Mouse (Mus musculus) forebrain, embryonic 16.5 days (tissue): Measurements from ENCODE around the gene Rbm7. TPM values are rescaled to one million over a fixed set of nuclear protein-coding genes. Genes with fewer than 3 reads are reported as not detected.
"Not testable (repeated sequence)": the region's sequence is repeated elsewhere in the genome, so short reads cannot be mapped to it uniquely, and the experiment has no call there.

ENCODE experiments used
- ATAC-seq: fragments of 200-750 bp; cut with Nextera tagmentation; 2 replicates; pipeline ENCODE4 v1.8.0; 2017; ENCODE audit warnings: mild to moderate bottlenecking, moderate library complexity
- H3K27ac ChIP-seq: fragments of 300-500 bp; sonication (generic); 2 replicates; pipeline ENCODE4 v1.5.1; 2014; ENCODE audit warnings: low read length, control low read depth
- H3K27me3 ChIP-seq: fragments of 300-500 bp; sonication (generic); replicated peaks from 2 replicates; pipeline ENCODE4 v1.6.1; 2014; ENCODE audit warnings: low read length; ENCODE audit not compliant: control insufficient read depth, insufficient read depth
- H3K36me3 ChIP-seq: fragments of 300-500 bp; sonication (generic); 2 replicates; pipeline ENCODE4 v1.6.1; 2014; ENCODE audit not compliant: control insufficient read depth, insufficient read depth
- H3K4me1 ChIP-seq: fragments of 300-500 bp; sonication (generic); replicated peaks from 2 replicates; pipeline ENCODE4 v1.6.1; 2014; ENCODE audit warnings: low read length; ENCODE audit not compliant: control insufficient read depth, insufficient read depth
- H3K4me2 ChIP-seq: fragments of 300-500 bp; sonication (generic); 2 replicates; pipeline ENCODE4 v1.6.1; 2014; ENCODE audit warnings: mild to moderate bottlenecking, low read length, control low read depth
- H3K4me3 ChIP-seq: fragments of 300-500 bp; sonication (generic); replicated peaks from 2 replicates; pipeline ENCODE4 v1.5.1; 2014; ENCODE audit warnings: mild to moderate bottlenecking, low read length, control low read depth
- H3K9ac ChIP-seq: fragments of 300-500 bp; sonication (generic); replicated peaks from 2 replicates; pipeline ENCODE4 v1.6.1; 2014; ENCODE audit warnings: low read depth, low read length, control low read depth
- H3K9me3 ChIP-seq: fragments of 300-500 bp; sonication (generic); 2 replicates; pipeline ENCODE4 v1.6.1; 2016; ENCODE audit warnings: low read length; ENCODE audit not compliant: control insufficient read depth
- WGBS: fragments of 180-500 bp; shearing (Covaris S2); extraction: QIAGEN DNeasy Blood & Tissue Kit; methylation state at CpG from one replicate; pipeline ENCODE4 v1.1.7; 2014; 5-methylcytosine and 5-hydroxymethylcytosine counted together
- polyA plus RNA-seq: library from polyadenylated mRNA; unstranded; fragments of >200 nt; fragmentation: Nextera tagmentation; extraction: Ambion mirVana; gene quantifications from 2 replicates; pipeline ENCODE4 v1.2.1, GENCODE M21; 2015

Rbm7 gene
- 95.5 and 111 TPM in 2 replicates for polyA plus RNA-seq

- H3K4me2 ChIP-seq, result peak within 1 kb of the TSS; percentile 90
- H3K36me3 ChIP-seq, result peaks cover 20% of the 10 kb centered on the region
- no peaks in the 10 kb centered on the region for H3K9me3 ChIP-seq
- peak within 1 kb of the TSS; percentile 96 for H3K9ac ChIP-seq
- ATAC-seq, result peak; percentile 100
- WGBS, result under 1% methylated on average over 72 of the region's 72 CpGs
- no peaks in the 10 kb centered on the region for H3K27me3 ChIP-seq
- peak within 1 kb of the TSS; percentile 93 for H3K4me3 ChIP-seq
- peak within 1 kb of the TSS; percentile 90 for H3K27ac ChIP-seq
- peaks cover 14% of the 10 kb centered on the region for H3K4me1 ChIP-seq
Observed at GRCm38 (mm10) chr9:48494817-48495547, at the start of gene Rbm7, which contains the start of gene Gm5617. Rbm7 (minus strand) TSS chr9:48495299. Gm5617 (plus strand) TSS chr9:48495442.

- Histone ChIP-seq H3K4me3 (peak overlapping the region; percentile 32), H3K4me2 (peak overlapping the region; percentile 59), H3K27ac (no peak overlapping the region), H3K27me3 (no peaks in the 10 kb centered on the region), H3K4me1 (peaks cover 14% of the 10 kb centered on the region), H3K9me3 (0 out of 2 replicates have a peak, but pooled peaks cover 3% of the 10 kb centered on the region), H3K9ac (peak overlapping the region; percentile 51), H3K36me3 (no peaks in the 10 kb centered on the region)
- WGBS, result 6% methylated on average over 12 of the region's 12 CpGs
- ATAC-seq, result peak; percentile 26; the same call in 1 of the 2 replicates
Observed at GRCm38 (mm10) chr9:48538688-48539087, 43.6 kb upstream of the Rbm7 start.

- peak; percentile 43; the same call in 1 of the 2 replicates for ATAC-seq
- WGBS, result 1% methylated on average over 17 of the region's 17 CpGs
- peak overlapping the region; percentile 32 for H3K4me3 ChIP-seq
Observed at GRCm38 (mm10) chr9:48538044-48538645, 43.0 kb upstream of the Rbm7 start.

GRCm38 (mm10) chr9:48537616-48538015 is 42.5 kb upstream of the Rbm7 start:
- H3K27ac ChIP-seq, H3K36me3 ChIP-seq, H3K9me3 ChIP-seq, H3K9ac ChIP-seq, H3K4me3 ChIP-seq, H3K27me3 ChIP-seq, ATAC-seq, H3K4me2 ChIP-seq: not testable (repeated sequence)
- peaks cover 14% of the 10 kb centered on the region for H3K4me1 ChIP-seq
- 20% methylated on average over 1 of the region's 1 CpGs for WGBS

More at GRCm38 (mm10) chr9:48538044-48538645, 43.0 kb upstream of the Rbm7 start:
- no peaks in the 10 kb centered on the region for H3K27me3 ChIP-seq
- peaks cover 14% of the 10 kb centered on the region for H3K4me1 ChIP-seq
- H3K4me2 ChIP-seq, result peak overlapping the region; percentile 59
- peak overlapping the region; percentile 52 for H3K27ac ChIP-seq
- H3K9me3 ChIP-seq, result 0 out of 2 replicates have a peak, but pooled peaks cover 3% of the 10 kb centered on the region
- no peaks in the 10 kb centered on the region for H3K36me3 ChIP-seq
- peak overlapping the region; percentile 51 for H3K9ac ChIP-seq

- H3K9me3 ChIP-seq, result no peaks in the 10 kb centered on the region
- no peaks in the 10 kb centered on the region for H3K27me3 ChIP-seq
- H3K4me2 ChIP-seq, result no peak overlapping the region
- H3K27ac ChIP-seq, result no peak overlapping the region
- peaks cover 14% of the 10 kb centered on the region for H3K4me1 ChIP-seq
- 75% methylated on average over 1 of the region's 1 CpGs for WGBS
- no peak overlapping the region for H3K9ac ChIP-seq
- ATAC-seq, result no peak
- no peaks in the 10 kb centered on the region for H3K36me3 ChIP-seq
- H3K4me3 ChIP-seq, result no peak overlapping the region
Observed at GRCm38 (mm10) chr9:48536414-48536813, 41.3 kb upstream of the Rbm7 start.

DNA sequence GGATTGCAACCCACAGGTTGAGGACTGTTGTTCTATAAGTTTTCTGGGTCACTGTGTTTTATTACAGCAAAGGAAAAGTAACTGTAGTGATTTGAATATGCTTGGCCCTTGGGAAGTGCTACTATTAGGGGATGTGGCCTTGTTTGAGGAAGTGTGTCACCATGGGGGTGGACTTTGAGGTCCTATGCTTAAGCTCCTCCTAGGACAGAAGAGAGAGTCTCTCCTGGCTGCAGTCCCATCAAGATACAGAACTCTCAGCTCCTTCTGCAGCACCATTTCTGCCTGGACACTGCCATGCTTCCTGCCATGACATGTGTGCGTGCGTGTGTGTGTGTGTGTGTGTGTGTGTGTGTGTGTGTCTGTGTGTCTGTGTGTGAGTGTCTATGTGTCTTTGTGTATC is 37.6 kb upstream of the Rbm7 start:
- no peaks in the 10 kb centered on the region for H3K9me3 ChIP-seq
- H3K27ac ChIP-seq, result no peak overlapping the region
- H3K27me3 ChIP-seq, result no peaks in the 10 kb centered on the region
- no peak overlapping the region for H3K9ac ChIP-seq
- H3K4me3 ChIP-seq, result no peak overlapping the region
- ATAC-seq, result no peak
- WGBS, result 90% methylated on average over 2 of the region's 2 CpGs
- H3K36me3 ChIP-seq, result no peaks in the 10 kb centered on the region
- no peaks in the 10 kb centered on the region for H3K4me1 ChIP-seq
- H3K4me2 ChIP-seq, result no peak overlapping the region

DNA sequence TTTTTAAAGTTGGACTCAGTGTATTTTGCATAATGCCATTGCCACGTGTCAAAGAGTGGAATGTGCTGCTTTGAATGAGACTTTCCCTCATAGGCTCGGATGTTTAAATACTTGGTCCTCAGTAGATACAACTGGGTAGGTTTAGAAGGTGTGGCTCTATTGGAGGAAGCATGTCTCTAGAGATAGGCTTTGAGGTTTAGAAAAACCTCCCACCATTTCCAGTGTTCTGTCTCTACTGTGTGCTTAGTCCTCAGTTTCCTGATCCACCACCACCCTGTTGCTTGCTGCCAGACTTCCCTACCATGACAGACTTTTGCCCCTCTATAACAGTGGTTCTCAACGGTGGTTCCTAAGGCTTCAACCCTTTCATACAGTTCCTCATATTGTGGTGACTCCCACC is 37.1 kb upstream of the Rbm7 start:
- H3K9ac ChIP-seq, result no peak overlapping the region
- H3K27me3 ChIP-seq, result no peaks in the 10 kb centered on the region
- H3K9me3 ChIP-seq, result no peaks in the 10 kb centered on the region
- no peak overlapping the region for H3K27ac ChIP-seq
- no peaks in the 10 kb centered on the region for H3K36me3 ChIP-seq
- 63% methylated on average over 3 of the region's 3 CpGs for WGBS
- ATAC-seq, result no peak
- no peak overlapping the region for H3K4me2 ChIP-seq
- no peaks in the 10 kb centered on the region for H3K4me1 ChIP-seq
- no peak overlapping the region for H3K4me3 ChIP-seq

DNA sequence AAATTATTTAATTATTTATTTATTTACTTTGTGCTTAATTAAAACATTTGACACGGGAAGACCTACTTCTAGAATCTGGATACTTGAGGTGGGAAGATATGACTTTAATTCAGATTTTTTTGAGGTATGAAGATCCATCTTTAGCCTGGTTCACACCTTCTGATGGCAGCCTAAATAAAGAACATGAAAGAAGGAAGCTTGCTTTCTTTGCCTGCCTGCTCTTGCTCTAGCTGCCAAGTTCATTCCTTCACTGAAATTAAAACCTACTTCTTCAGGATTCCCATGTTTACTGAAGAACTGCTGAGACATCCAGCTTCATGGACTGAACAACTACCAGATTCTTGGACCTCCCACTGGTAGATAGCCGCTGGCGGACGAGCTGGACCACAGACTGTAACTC is 36.2 kb upstream of the Rbm7 start:
- ATAC-seq, result no peak

GRCm38 (mm10) chr9:48526520-48526919 is 31.4 kb upstream of the Rbm7 start:
- H3K4me2 ChIP-seq, result no peak overlapping the region
- no peak overlapping the region for H3K27ac ChIP-seq
- no peaks in the 10 kb centered on the region for H3K36me3 ChIP-seq
- no peak overlapping the region for H3K4me3 ChIP-seq
- ATAC-seq, result no peak
- H3K27me3 ChIP-seq, result no peaks in the 10 kb centered on the region
- no peaks in the 10 kb centered on the region for H3K4me1 ChIP-seq
- no peak overlapping the region for H3K9ac ChIP-seq
- H3K9me3 ChIP-seq, result no peaks in the 10 kb centered on the region
- WGBS, result 90% methylated on average over 4 of the region's 4 CpGs

More for the DNA sequence above, 36.2 kb upstream of the Rbm7 start:
- H3K4me1 ChIP-seq, result no peaks in the 10 kb centered on the region
- no peaks in the 10 kb centered on the region for H3K27me3 ChIP-seq
- no peaks in the 10 kb centered on the region for H3K9me3 ChIP-seq
- H3K4me2 ChIP-seq, result no peak overlapping the region
- no peak overlapping the region for H3K27ac ChIP-seq
- WGBS, result 87% methylated on average over 4 of the region's 4 CpGs
- H3K9ac ChIP-seq, result no peak overlapping the region
- H3K36me3 ChIP-seq, result no peaks in the 10 kb centered on the region
- no peak overlapping the region for H3K4me3 ChIP-seq
